Mouse (Mus musculus) skeletal muscle tissue, adult 2 months (tissue): ENCODE results near the gene Fam117a.

Source experiments
- DNase-seq: peaks from one replicate; pipeline ENCODE4 v3.0.0-alpha.2; 2012; ENCODE audit warnings: low read depth, low spot score

The Fam117a gene

DNA sequence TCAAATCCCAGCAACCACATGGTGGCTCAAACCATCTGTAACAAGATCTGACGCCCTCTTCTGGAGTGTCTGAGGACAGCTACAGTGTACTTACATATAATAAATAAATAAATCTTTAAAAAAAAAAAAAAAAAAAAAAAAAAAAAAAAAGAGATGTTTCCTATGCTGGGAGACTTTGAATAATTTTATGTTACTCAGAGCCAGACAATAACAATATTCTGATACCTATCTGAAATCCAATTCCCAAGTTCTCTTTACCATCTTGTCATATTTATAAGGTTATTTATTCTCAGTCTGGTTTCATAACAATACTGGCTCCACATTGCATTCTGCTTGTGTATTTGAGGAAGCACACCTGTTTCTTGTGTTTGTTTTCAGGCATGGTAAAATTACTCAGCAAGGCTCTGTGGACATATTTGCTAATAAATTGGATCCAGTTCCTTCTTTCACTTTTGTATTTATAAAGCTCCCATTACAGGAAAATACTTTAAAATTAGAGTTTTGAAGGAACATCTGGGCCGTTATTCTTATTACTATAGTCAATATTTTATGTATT lies 84.1 kb downstream of the Fam117a start:
- no peak for DNase-seq

DNA sequence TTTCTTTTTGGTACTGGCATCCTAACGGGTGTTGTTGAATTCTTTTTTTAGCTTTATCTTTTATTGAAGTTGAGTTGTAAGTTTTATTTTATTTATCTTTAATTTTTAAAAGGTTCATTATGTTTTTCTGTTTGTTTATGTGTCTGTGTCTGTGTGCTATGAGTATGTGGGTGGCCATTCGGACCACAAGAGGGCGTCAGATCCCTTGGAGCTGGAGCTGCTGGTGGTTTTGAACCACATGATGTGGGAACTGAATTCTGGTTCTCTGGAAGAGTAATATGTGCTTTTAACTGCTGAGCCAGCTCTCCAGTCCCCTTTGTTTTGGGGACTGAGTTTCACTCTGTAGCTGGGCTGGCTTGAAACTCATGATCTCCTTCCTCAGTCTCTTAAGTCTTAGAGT lies 86.7 kb downstream of the Fam117a start:
- DNase-seq, result no peak

GRCm38 (mm10) chr11:95431344-95431743 lies 94.5 kb downstream of the Fam117a start:
- DNase-seq, result no peak
